Mouse (Mus musculus) spleen, postnatal 36 days (tissue): ENCODE measurements around the gene Tmem8.
"Not testable (repeated sequence)": the region's sequence is repeated elsewhere in the genome, so short reads cannot be mapped to it uniquely, and the experiment has no call there.

ENCODE experiments used
- DNase-seq, 2 experiments: peaks; one replicate each; pipeline ENCODE4 v3.0.0; 2022; ENCODE audit warnings: low spot score in 2 of 2, mixed read lengths in 1 of 2

Tmem8 gene

DNA sequence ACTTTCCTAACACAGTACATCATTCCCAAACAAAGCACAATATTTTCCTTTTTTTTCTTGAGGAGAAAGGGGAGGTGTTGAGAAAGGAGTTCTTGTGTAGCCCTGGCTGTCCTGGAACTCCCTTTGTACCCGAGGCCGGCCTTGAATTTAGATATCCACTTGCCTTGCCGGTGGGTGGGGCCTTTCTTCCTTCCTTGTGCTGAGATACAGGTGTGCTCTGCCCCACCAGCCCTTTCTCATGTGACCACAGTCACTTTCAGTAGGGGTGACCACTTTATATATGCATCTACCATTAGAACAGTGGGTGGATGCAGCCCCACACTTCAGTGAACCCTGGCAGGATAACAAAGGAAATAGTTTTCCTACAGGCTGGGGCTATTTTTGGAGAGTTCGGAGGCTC is 1.4 kb upstream of the Tmem8 start:
- DNase-seq = no peak

- DNase-seq = no peak
Observed at GRCm38 (mm10) chr17:26112751-26113150, 348 bp upstream of the Tmem8 start.

- no peak for DNase-seq
Observed at GRCm38 (mm10) chr17:26114061-26114460, 962 bp downstream of the Tmem8 start.

GRCm38 (mm10) chr17:26114461-26114860 is 1.4 kb downstream of the Tmem8 start:
- not testable (repeated sequence) for DNase-seq

GRCm38 (mm10) chr17:26115205-26115898 is 2.3 kb downstream of the Tmem8 start:
- peak; percentile 36 to 44 for DNase-seq

DNA sequence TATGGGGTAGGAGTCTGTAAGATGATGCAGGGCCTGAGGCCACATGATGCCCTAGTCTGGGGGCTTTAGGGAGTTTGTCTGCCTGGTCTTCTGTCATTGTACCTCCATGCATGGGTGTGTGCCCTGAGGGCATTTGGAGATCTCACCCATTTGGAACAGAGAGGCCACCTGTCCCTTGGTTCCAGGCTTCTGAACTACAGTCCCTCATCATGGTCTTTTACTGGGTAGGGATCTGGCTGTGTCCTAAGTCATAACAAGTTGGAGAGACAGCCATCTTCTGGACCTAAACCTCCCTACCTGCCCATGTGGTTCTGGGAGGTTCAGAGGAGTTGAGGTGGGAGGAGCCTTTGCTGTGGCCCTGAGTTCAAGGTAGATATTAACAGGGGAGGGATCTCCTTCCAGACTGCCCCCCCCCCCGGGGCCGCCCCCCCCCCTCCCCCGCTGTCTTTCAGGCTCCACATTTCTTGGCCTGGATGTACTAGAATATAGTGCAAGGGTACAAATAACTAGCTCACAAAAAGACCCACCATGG is 2.9 kb downstream of the Tmem8 start:
- DNase-seq = no peak

DNA sequence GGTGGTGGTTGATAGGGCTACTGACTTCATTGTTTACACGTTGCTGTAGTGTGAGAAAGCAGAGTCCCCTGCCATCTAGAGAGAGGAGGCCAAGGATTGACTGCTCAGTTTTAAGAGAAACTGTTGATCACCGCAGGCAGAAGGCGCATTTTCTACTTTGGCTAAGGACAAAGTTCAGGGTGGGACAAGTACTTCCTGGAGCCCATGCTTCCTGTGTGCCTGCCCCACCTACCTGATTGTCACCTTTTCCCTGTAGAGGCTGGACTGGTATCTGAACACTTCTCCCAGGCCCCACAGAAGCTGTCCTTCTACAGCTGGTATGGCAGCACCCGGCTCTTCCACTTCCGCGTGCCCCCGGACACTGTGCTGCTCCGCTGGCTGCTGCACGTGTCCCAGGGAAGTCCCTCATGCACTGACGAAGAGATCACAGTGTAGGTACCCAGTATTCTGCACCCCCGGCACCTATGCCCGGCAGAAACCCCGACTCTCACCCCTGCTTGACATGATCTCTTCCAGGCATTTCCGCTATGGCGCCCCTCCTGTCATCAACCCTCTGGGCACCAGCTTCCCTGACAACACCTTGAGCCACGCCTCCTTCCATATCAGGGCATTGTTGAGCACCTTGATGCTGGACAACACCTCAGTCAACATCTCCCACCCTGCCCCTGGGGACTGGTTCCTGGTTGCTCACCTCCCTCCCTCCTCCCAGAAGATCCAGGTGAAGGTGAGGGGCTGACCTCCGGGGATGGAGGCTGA is 3.6 kb downstream of the Tmem8 start:
- no peak for DNase-seq

- DNase-seq = peak; percentile 43 to 54
Observed at GRCm38 (mm10) chr17:26119766-26120710, 6.9 kb downstream of the Tmem8 start.

GRCm38 (mm10) chr17:26122431-26123140 is 9.5 kb downstream of the Tmem8 start:
- DNase-seq = no peak

GRCm38 (mm10) chr17:26123267-26123684 is 10.2 kb downstream of the Tmem8 start, which contains the start of gene Mrpl28:
Gene Mrpl28 (plus strand): TSS chr17:26123500.
- DNase-seq = peak; percentile 82 to 88

- no peak for DNase-seq
Observed at GRCm38 (mm10) chr17:26124560-26124959, 11.5 kb downstream of the Tmem8 start.

- DNase-seq = no peak
Observed at GRCm38 (mm10) chr17:26125226-26125625, 12.1 kb downstream of the Tmem8 start.

DNA sequence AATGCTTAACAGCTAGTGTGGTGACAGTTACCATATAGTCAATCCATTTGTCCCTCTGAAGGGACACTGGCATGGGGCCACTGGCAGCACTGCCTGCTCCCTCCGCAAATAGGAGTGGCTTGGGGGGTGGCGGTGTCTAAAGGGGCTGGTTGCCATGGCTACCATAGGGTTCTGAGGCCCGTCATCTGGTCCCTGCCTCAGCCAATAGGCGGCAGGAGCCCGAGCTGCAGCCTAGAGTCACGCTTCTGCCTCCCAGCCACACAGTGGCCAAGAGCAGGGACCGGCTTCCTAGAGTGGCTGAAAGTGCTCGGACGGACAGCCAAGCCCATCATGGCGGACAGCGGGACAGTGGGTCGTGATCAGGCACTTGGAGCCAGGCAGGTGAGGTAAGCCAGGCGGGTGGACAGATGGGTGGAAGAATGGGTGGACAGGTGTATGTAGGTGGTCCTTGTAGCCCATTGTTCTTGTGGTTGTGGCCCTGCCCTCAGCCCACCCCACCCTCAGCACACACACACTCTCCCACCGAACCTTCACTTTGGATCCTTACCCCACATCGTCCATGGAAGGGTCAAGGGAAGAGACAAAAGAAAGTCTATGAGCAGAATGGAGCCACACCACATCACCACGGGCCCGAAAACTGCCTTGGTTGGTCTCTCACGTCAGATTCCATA is 18.1 kb downstream of the Tmem8 start:
- no peak for DNase-seq

DNA sequence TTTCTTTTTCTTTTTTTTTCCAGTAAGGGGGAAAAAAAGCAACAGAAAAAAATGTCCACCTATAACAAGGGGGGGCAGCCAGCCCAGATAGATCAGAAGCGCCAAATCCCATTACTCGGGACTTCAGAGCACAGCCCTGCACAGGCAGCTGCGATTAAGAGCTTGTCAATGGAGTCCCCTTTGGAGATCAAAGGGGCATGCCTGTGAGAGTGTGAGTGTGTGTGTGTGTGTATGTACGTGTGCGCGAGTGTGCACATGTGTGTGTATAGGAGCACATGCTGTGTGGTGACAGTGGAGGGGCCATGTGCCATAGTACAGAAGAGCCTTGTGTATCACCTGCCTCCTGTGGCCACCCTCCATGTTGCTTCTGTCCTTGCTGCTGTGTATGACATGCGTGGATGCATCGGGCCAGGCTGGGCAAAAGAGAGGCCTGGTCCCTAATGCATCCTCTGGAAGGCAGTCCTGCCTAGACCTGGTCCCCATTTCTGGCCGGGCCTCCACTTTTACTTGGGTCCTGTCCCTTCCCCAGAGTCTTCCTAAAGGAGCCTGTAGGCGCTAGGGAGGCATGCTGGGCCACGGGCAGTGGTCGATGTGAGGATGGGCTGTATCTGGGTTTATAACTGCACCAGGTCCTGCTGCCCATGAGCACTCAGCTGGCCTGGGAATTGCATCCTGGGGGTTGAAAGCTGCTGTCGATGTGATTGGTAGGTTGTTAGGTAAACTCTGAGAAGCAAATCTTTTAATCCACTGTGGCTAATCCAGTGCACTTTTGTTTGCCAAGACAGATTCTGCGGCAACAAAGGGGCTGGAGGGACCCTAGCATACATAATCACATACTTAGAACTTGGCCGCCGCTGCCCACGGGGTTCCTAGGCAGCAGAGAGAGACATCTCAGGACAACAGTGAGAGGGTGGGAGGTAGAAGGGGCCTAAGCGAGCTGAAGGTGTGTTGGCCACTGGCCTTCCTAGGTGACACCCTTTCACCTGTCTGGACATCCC is 19.1 kb downstream of the Tmem8 start:
- no peak for DNase-seq

GRCm38 (mm10) chr17:26137106-26137750 is 24.1 kb downstream of the Tmem8 start:
- DNase-seq = no peak

GRCm38 (mm10) chr17:26137751-26138130 is 24.6 kb downstream of the Tmem8 start:
- no peak for DNase-seq

DNA sequence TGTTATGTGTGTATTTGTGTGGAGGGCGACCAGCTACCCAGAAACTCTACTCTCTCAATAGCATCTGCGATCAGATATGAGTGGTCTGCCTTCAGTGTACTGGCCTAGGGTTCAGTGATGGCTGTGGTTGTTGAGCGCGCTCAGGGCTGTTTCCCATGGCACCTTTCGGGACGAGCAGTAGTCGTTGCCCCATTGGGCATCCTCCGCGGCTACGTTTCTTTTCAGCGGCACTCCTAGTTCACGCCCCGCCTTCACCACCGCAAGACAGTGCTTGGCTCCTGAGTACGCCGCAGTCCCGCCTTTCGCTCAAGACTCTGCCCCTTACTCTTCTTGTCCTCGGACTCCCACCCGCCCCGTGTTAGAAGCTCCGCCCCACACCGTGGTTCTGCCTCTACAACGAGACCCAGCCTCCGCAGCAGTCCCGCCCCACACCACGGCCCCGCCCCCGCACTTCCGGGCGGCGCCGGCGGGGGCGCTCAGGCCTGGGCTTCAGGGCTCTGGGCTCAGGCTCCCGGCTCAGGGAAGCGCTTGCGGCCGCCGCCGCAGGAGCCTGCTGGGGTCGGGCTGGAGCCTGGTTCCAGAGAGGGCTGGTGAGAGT is 25.2 kb downstream of the Tmem8 start, which contains the start of gene Axin1:
TSS of gene Axin1 (plus strand) at position 450 of the 598 bp plus-strand sequence.
- peak; percentile 96 to 97 for DNase-seq

DNA sequence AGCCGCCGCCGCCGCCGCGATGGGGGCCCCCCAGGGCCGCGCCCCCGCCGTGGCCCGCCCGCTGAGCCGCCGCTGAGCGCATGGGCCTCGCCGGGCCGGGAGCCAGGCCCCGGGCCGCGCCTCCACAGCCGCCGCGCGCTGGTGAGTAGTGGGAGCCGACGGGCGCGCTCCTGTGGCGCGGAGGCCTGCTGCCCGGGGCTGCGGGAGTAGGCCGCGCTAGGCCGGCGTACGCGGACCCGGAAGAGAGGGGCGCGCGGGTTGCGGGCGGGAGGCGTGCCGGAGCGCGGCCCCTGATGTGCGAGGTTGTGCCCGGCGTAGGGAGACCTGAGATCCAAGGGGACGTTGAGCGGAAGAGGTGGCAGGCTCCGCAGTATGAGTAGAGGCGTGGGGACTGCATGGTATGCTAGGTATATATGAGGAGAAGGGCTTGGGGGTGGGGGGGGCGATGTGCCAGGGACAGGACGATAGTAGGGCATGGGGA is 25.8 kb downstream of the Tmem8 start:
- peak; percentile 37 for DNase-seq
